Mouse (Mus musculus): ENCODE results near the gene Elobl.

DNA sequence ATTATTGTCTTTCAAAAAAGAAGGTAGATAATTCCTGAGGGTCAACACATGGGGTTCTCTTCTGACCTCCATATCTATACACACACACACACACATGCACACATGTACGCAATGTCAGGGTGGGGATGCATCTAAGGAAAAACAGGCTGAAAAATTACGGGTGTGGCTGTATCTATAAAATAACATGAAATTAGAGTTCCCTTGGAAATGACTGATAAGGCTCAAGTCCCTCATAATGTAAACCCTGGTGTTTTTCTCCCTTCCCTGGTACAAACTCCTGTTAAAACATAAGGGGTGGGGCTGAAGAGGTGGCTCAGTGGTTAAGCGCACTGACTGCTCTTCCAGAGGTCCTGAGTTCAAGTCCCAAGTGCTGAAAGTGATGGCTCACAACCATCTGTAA lies 13.1 kb downstream of the Elobl start:
- no peak for TF ChIP-seq CTCF (IDR thresholded peaks at IDR 0.05; ENCODE audit: low read depth, low read length)
- no peak for TF ChIP-seq GATA1 (IDR thresholded peaks at IDR 0.05; ENCODE audit: borderline replicate concordance, low read length)
